In genomic region chr3:52510831-52511230, GRCm38 (mm10) we compare ENCODE assay signal across 13 mouse cellular contexts.
DNase-seq lines count a peak whose midpoint lies in the region; ATAC-seq lines count a peak whose summit lies in the region.
"Had no signal": no experiment of that assay in that cellular context is flagged by ENCODE, and none has a peak within 500 bp of the region (broad histone marks: within the 10 kb centered on the region; RNA-seq: fewer than 3 reads in every experiment).

No protein-coding gene starts in this region.

- H3K4me1 ChIP-seq in forebrain, embryonic 14.5 days (ENCODE audit: control insufficient read depth, insufficient read depth, low read length): peaks cover 7% of the 10 kb centered on the region
- peaks cover 14% of the 10 kb centered on the region for H3K4me1 ChIP-seq in forebrain, embryonic 12.5 days
- H3K4me1 ChIP-seq in limb, embryonic 12.5 days (replicated peaks): no peaks in the 10 kb centered on the region
- no peaks in the 10 kb centered on the region for H3K4me1 ChIP-seq in limb, embryonic 10.5 days
- 0 out of 2 replicates have a peak, but pooled peaks cover 4% of the 10 kb centered on the region for H3K4me1 ChIP-seq in intestine, embryonic 14.5 days (replicated peaks; ENCODE audit: control insufficient read depth, insufficient read depth, low read length)
- H3K4me1 ChIP-seq in stomach, embryonic 14.5 days (ENCODE audit: control insufficient read depth, insufficient read depth, low read length): no peaks in the 10 kb centered on the region
- H3K4me1 ChIP-seq: lung, embryonic 15.5 days had no signal

- no peak for DNase-seq in forebrain, embryonic 14.5 days (ENCODE audit: low spot score)
- DNase-seq in limb, embryonic 10.5 days (ENCODE audit: low spot score): no peak
- DNase-seq in intestine, embryonic 14.5 days (ENCODE audit: low spot score): no peak
- no peak for DNase-seq in retina, postnatal 1 day
- no peak for DNase-seq in spleen, postnatal 10 days (ENCODE audit: low spot score in 2 of 2)
- DNase-seq: adrenal gland, postnatal 25 days; gastrocnemius, postnatal 10 days had no signal

- peak overlapping the region; percentile 33; the same call in 1 of the 2 replicates for H3K4me2 ChIP-seq in forebrain, embryonic 14.5 days (ENCODE audit: low read length)
- no peak overlapping the region for H3K4me2 ChIP-seq in forebrain, embryonic 12.5 days
- peak overlapping the region; percentile 40; the same call in 1 of the 2 replicates for H3K4me2 ChIP-seq in limb, embryonic 12.5 days
- peak overlapping the region; percentile 35 for H3K4me2 ChIP-seq in intestine, embryonic 14.5 days (ENCODE audit: low read length)
- peak overlapping the region; percentile 24; the same call in 1 of the 2 replicates for H3K4me2 ChIP-seq in stomach, embryonic 14.5 days (replicated peaks; ENCODE audit: low read depth, low read length)

- H3K9ac ChIP-seq in forebrain, embryonic 14.5 days (ENCODE audit: low read length): no peak overlapping the region
- H3K9ac ChIP-seq in forebrain, embryonic 12.5 days: no peak overlapping the region
- H3K9ac ChIP-seq in limb, embryonic 12.5 days (replicated peaks): no peak overlapping the region
- H3K9ac ChIP-seq in intestine, embryonic 14.5 days (ENCODE audit: low read length): no peak overlapping the region
- no peak overlapping the region for H3K9ac ChIP-seq in stomach, embryonic 14.5 days (replicated peaks; ENCODE audit: low read depth, low read length)
- H3K9ac ChIP-seq: lung, embryonic 15.5 days had no signal

- no peaks in the 10 kb centered on the region for H3K36me3 ChIP-seq in forebrain, embryonic 14.5 days (ENCODE audit: control insufficient read depth, insufficient read depth, low read length)
- no peaks in the 10 kb centered on the region for H3K36me3 ChIP-seq in forebrain, embryonic 12.5 days (replicated peaks)
- H3K36me3 ChIP-seq in limb, embryonic 12.5 days: no peaks in the 10 kb centered on the region
- H3K36me3 ChIP-seq in limb, embryonic 10.5 days: no peaks in the 10 kb centered on the region
- H3K36me3 ChIP-seq in intestine, embryonic 14.5 days (ENCODE audit: control insufficient read depth, insufficient read depth, low read length): no peaks in the 10 kb centered on the region
- no peaks in the 10 kb centered on the region for H3K36me3 ChIP-seq in stomach, embryonic 14.5 days (ENCODE audit: control insufficient read depth, insufficient read depth, low read length)
- H3K36me3 ChIP-seq: heart, embryonic 10.5 days; lung, embryonic 15.5 days had no signal

- H3K4me3 ChIP-seq in forebrain, embryonic 14.5 days (ENCODE audit: low read depth, low read length): no peak overlapping the region
- no peak overlapping the region for H3K4me3 ChIP-seq in forebrain, embryonic 12.5 days (replicated peaks)
- H3K4me3 ChIP-seq in limb, embryonic 12.5 days (replicated peaks): no peak overlapping the region
- H3K4me3 ChIP-seq in limb, embryonic 10.5 days: no peak overlapping the region
- H3K4me3 ChIP-seq in intestine, embryonic 14.5 days (ENCODE audit: low read depth, low read length): no peak overlapping the region
- no peak overlapping the region for H3K4me3 ChIP-seq in stomach, embryonic 14.5 days (ENCODE audit: low read depth, low read length)

- no peak for ATAC-seq in forebrain, embryonic 14.5 days
- no peak for ATAC-seq in forebrain, embryonic 12.5 days (ENCODE audit: low FRiP score)
- no peak for ATAC-seq in limb, embryonic 12.5 days (ENCODE audit: insufficient number of reproducible peaks, insufficient read depth, low FRiP score, low TSS enrichment, low read depth)
- peak; percentile 63; the same call in 1 of the 2 replicates for ATAC-seq in intestine, embryonic 14.5 days (replicated peaks; ENCODE audit: low FRiP score, low TSS enrichment, low read depth)
- ATAC-seq in stomach, embryonic 14.5 days (ENCODE audit: insufficient number of reproducible peaks, insufficient read depth, low FRiP score, low read depth): no peak

- no peaks in the 10 kb centered on the region for H3K27me3 ChIP-seq in forebrain, embryonic 14.5 days (replicated peaks; ENCODE audit: control insufficient read depth, insufficient read depth, low read length)
- H3K27me3 ChIP-seq in forebrain, embryonic 12.5 days: peaks cover 28% of the 10 kb centered on the region
- H3K27me3 ChIP-seq in limb, embryonic 12.5 days: no peaks in the 10 kb centered on the region
- no peaks in the 10 kb centered on the region for H3K27me3 ChIP-seq in limb, embryonic 10.5 days (ENCODE audit: low read depth, poor library complexity, severe bottlenecking)
- no peaks in the 10 kb centered on the region for H3K27me3 ChIP-seq in intestine, embryonic 14.5 days (replicated peaks; ENCODE audit: control insufficient read depth, insufficient read depth, low read length)
- H3K27me3 ChIP-seq in stomach, embryonic 14.5 days (ENCODE audit: control insufficient read depth, insufficient read depth, low read length): no peaks in the 10 kb centered on the region
- H3K27me3 ChIP-seq: lung, embryonic 15.5 days had no signal

- WGBS in forebrain, embryonic 14.5 days: 64% methylated on average over 6 of the region's 6 CpGs
- WGBS in forebrain, embryonic 12.5 days: 73% methylated on average over 6 of the region's 6 CpGs
- 65% methylated on average over 6 of the region's 6 CpGs for WGBS in limb, embryonic 12.5 days
- 66% methylated on average over 6 of the region's 6 CpGs for WGBS in limb, embryonic 10.5 days
- 51% methylated on average over 6 of the region's 6 CpGs for WGBS in intestine, embryonic 14.5 days
- WGBS in stomach, embryonic 14.5 days: 56% methylated on average over 6 of the region's 6 CpGs

- H3K27ac ChIP-seq in forebrain, embryonic 14.5 days (ENCODE audit: low read depth, low read length): no peak overlapping the region
- no peak overlapping the region for H3K27ac ChIP-seq in forebrain, embryonic 12.5 days
- no peak overlapping the region for H3K27ac ChIP-seq in limb, embryonic 12.5 days
- no peak overlapping the region for H3K27ac ChIP-seq in limb, embryonic 10.5 days
- peak overlapping the region; percentile 6; the same call in 1 of the 2 replicates for H3K27ac ChIP-seq in intestine, embryonic 14.5 days (ENCODE audit: low read depth)
- no peak overlapping the region for H3K27ac ChIP-seq in stomach, embryonic 14.5 days (ENCODE audit: low read length)
- H3K27ac ChIP-seq: heart, embryonic 10.5 days; kidney, postnatal 0 days; lung, embryonic 15.5 days had no signal

- no peaks in the 10 kb centered on the region for H3K9me3 ChIP-seq in forebrain, embryonic 14.5 days (replicated peaks; ENCODE audit: control insufficient read depth, low read length)
- H3K9me3 ChIP-seq in forebrain, embryonic 12.5 days: no peaks in the 10 kb centered on the region
- H3K9me3 ChIP-seq in limb, embryonic 12.5 days: peaks cover 4% of the 10 kb centered on the region; the same call in 1 of the 2 replicates
- no peaks in the 10 kb centered on the region for H3K9me3 ChIP-seq in limb, embryonic 10.5 days (replicated peaks)
- peaks cover 4% of the 10 kb centered on the region; the same call in 1 of the 2 replicates for H3K9me3 ChIP-seq in intestine, embryonic 14.5 days (ENCODE audit: control insufficient read depth, low read length)
- H3K9me3 ChIP-seq in stomach, embryonic 14.5 days (ENCODE audit: control insufficient read depth, low read depth, low read length): peaks cover 5% of the 10 kb centered on the region; the same call in 1 of the 2 replicates
- H3K9me3 ChIP-seq: heart, embryonic 10.5 days; lung, embryonic 15.5 days had no signal
